Mouse (Mus musculus) cerebellum, adult 9-11 months (tissue): Measurements from ENCODE around the gene Hist3h2a.

ENCODE experiments used
- DNase-seq: peaks from one replicate; pipeline ENCODE4 v3.0.0; 2022

Gene Hist3h2a

DNA sequence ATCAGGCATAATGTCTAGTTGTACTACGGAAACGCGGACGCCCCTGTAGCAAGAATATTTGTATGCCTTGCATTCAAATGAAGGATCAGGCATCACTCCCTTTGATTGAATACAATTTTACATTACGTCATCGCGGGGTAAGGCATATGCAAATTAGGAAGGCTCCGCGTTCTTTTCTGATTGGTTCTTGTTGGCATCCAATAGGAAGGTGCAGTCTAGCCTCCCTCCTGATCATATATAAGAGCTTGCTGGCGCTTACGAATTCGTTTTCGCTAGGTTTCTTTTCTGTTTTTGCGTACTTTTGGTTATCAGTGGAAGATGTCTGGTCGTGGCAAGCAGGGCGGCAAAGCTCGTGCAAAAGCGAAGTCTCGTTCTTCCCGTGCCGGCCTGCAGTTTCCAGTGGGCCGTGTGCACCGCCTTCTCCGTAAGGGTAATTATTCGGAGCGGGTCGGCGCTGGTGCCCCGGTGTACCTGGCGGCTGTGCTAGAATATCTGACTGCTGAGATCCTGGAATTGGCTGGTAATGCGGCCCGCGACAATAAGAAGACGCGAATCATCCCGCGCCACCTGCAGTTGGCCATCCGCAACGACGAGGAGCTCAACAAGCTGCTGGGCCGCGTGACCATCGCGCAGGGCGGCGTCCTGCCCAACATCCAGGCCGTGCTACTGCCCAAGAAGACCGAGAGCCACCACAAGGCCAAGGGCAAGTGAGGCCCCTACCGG, at the start of gene Hist3h2a, which contains the start of gene Trim17:
Gene Hist3h2a (plus strand): TSS at position 266 of the 723 bp plus-strand sequence.
Gene Trim17 (plus strand): TSS at position 266 of the 723 bp plus-strand sequence.
- DNase-seq = peak; percentile 97

DNA sequence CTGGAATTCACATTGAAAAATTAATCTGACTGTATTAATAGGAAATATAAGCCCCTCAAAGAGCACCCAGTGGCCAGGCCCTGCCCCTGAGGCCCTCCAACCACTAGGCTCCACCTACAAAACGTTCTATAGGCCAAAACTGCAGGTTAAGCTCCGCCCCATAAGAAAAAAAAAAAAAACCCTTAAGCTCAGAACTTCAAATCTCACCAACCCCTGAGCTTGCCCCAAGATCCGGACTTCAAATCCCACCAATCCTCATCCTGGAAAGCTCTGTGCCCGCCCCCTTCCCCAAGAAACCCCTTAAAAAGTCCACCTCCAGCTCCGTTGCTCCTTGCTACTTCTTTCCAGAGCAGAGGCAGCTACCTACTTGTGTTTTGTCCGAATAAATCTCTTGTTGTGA, 49.6 kb upstream of the Hist3h2a start:
- peak; percentile 50 for DNase-seq

DNA sequence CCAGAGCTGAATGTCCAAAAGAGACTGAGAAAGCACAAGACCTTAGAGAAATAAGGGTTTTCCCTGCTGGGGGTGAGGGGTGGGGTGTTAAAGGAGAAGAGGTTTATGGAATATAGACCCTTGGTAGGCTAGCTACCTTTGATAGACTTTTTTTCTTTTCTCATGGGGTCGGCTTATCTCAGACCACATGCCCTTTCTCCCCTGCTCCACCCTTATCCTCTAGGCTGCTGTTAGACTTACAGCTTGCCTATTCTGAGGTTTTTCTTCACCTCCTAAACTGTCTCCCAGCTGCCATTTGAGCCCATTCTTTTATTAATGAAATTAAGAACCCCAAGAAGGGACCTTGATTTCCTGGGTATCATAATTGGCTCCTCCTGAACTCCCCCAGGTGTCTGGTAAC, 40.7 kb upstream of the Hist3h2a start:
- DNase-seq = no peak

DNA sequence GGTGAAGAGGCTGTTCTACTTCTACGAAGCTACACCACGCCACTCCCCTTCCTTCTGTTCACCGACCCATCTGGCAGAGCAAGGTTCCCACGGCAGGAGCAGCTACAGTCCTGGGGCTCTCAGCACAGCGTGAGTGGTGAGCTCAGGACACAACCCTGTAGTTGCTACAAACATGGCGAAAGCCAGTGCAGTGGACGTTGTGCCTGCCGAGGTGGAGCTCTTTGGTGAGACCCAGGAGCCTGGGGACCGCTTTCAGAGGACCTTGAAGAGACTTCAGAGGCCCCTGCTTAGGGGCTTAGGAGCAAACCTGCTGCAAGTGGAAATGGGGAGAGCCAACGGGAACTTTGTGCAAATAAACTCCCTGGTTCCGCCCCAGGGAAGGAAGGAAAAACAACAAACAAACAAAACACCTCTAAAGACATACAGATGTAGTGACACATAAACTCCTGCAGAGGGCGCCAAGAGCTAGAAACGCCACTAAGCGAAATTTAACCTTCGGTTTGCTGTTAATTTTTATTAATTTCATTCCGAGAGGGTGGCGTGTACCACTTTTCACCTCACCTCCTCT, 39.9 kb upstream of the Hist3h2a start:
- DNase-seq = peak; percentile 33

DNA sequence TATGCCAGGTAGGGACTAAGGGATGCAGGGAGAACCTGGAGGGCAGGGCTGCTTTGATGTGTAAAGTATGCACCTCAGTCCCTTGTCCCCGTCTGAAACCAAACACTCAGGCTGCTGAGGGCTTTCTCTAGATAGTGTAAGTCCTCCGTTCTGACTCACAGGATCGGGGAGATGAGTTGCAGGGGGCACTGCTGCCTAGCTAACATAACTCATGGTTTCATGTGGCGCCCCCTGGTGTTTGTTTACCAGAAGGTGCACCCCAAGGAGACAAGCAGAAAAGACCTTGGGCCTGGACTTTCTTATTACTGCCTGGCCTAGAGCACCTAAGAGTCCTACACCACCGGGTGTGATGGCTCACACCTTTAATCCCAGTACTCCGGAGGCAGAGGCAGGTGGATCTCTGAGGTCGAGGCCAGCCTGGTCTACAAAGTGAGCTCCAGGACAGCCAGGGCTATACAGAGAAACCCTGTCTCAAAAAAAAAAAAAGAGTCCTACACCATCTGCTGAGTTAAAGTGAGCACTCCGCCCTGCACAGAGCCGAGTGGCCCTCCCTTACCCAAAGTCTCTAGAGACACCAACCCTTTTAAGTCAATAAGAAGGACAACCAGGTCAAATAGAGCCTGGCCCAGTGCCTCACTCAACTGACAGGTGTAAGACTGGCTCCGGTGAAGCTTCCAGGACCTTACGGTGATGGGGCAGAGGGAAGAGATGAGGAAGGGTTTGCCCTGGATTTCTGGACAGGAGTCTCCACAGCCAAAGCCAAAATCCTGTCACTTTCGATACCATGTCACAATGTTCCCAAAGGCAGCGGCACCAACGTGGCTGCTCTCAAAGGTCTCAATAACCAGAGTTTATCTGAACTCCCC, 37.4 kb upstream of the Hist3h2a start:
- DNase-seq = no peak

DNA sequence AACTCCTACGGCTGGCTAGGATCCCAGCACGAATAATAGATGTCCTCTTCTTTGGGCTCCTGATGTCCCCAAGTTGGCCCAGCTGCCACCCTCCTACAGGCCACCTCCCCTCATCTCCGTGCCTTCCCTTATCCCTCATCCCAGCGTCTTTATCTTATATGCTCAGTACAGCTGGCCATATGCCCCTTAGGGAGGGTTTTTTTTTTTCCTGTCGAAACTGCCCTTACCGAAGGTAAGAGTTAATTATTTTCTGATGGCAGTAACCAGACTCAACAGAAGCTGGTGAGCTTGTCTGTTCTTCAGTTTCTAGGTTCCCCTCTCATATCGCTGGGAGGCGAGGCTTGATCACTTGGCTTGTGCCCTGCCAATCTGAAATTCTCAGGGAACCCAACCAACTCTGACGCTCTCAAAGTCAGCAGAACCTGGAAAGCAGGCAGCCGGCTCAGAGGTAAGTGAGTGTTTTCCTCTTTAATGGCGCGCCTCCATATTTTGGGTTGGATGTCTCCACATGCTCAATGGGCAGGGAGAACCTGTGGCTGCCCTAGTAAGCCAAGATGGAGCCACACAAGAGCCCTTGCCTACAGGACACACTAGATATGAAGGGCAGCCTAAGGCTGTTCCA, 36.6 kb upstream of the Hist3h2a start, which contains the start of gene Btnl10:
Gene Btnl10 (plus strand): TSS at position 164 of the 622 bp plus-strand sequence.
- DNase-seq = no peak

DNA sequence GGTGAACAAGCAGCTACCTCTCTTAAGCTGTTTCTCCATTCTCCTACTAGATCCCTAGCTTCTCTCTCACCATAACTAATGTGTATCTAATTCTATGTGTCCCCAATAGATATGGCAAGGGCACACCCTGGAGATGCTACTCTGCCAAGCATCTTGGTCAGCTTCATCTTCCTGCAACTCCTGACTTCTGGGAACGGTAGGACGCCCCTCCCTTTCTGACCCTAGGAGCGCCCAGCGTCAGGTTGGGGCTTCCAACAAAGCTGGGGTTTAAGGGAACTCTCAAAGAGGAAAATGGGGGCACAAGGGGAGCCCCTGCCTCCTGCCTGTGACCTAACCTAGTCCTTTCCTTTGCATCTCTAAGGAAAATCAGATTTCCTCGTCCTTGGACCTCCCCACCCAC, 35.7 kb upstream of the Hist3h2a start:
- no peak for DNase-seq

DNA sequence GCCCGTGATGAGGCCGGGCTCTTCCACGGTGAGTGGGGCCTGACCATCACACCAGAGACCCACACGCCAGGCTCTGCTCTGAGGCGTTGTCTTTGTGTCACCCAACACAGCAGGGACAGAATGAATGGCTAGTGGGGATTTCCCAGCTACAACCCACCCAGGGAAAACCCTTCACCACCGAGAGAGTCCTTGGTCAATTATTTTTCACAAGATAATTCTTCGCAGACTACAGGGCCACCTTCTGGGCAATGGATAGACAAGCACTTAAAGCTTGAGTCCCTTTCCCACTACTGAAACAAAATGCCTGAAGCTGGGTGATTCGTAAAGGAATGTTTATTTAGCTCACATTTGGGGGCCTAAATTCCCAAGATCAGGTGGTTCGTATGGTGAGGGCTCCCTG, 32.1 kb upstream of the Hist3h2a start:
- DNase-seq = no peak

DNA sequence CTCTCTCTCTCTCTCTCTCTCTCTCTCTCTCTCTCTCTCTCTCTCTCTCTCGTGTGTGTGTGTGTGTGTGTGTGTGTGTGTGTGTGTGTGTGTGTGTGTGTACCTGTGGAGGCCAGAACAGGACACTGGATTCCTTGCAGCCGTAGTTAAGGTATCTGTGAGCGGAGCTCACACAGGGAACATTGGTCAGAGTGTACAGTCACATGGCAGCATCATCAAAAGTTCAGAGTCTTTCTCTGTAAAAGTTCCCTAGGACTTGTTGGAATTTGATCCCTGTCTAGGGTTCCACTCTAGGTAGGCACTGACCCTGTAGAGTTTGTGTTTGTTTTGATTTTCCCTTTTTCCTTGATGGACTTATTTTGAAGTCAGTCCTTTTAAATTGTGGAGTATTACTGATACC, 27.8 kb upstream of the Hist3h2a start:
- DNase-seq = no peak

DNA sequence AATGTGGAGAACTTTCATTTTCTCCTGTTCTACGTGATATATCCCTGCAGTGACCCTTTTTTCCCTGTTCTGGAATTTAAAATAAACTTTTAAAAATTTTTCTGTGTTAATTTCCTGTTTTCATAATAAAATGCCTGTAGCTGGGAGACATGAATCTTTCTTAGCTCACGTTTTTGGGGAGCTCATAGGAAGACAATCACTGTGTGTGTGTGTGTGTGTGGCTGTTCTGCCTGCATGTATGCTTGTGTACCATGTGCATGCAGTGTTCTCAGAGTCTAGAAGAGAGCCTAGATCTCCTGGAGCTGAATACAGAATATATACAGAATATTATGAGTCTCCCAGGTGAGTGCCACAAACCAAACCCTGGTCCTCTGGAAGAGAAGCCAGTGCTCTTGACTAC, 27.4 kb upstream of the Hist3h2a start:
- DNase-seq = no peak

DNA sequence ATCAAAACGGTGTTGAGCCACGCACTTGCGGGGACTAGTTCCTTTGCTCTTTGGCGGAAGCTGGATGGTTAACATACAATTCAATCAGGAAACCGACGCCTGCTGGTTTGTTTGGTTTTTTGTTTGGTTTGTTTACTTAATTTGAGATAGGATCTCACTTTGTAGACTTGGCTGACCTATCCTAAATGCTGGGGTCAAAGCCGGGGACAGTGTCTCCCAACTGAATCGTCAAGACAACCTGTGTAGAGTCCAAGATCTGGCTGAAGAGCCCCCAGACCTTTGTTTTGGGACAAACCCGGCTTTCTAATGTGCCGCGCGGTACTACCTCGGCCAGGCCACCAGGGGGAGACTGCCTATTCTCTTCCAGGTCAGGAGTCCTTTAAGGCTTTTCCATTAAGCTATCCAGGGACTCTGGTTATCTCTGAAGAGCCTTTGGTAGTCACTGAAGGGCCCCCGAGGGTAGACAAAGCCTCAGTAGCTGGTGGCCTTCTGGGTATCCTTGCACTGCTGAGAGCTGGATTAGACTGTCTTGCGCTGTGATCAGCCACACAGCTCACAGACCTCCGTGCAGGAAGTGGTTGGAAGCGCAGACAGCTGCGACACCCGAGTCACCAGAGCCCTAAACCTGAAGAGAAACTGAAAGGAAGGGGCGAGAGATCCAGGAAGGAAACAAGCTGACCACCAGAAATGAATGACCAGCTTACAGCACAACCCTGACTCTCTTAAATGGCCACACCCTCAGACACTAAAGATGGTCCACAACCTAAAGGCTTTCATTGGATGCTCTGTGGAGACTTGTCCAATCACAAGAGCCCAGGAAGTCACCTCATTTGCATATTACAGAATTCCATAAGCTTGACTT, 26.5 kb upstream of the Hist3h2a start:
- peak; percentile 54 for DNase-seq

DNA sequence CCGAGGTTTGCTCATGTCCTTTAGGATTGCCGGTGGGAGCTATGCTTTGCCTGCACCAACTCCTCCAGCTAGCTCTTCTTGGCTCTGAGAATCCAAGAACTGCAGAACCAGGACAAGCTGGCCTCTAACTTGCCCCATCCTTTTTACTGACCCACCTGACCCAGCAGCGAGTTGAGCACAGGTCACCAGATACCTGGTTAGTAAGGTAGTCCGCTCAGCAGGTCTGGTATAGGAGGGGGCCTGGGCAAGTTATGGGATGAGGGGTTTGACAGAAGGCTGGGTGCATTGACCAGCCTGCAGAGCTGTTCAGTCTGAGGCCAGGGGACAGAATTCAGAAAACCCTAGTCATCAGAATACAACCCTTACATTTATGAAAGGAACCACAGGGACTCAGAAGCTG, 25.4 kb upstream of the Hist3h2a start:
- no peak for DNase-seq

DNA sequence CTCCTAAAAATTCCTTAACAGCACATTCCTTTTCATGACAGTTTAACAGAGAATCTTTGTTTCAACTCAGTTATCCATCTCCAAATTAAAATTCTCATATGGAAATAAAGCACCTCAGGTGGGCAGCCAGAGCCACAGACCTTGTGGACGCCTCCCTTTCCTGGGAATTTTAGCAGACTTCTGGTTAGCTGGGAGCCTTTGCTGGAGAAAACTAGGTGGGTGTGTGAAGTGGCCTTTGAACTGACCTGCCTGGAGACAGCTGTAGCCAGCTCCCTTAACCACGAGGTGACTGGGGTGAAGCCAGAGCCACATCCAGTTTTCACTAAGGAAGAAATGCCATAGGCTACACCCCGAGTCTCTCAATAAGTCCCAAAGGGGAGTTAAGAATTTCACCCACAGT, 24.8 kb upstream of the Hist3h2a start:
- DNase-seq = no peak

DNA sequence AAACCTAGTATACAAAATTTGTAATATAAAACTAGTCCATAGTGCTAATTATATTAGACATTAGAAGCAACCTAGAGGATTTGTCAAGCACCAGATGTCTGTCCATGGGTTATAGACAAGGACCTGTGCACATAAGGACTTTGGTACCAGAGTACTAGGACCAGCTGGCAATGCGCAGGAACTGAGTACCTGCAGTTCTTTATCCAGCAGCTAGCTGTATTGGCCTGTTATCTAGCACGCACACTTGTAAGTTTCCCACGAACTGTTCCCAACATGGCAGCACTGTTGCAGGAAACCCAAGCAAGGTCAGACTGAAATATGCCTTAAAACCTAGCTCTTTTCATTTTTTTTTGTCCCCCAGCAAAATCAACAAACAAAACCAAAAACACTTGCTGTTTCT, 24.2 kb upstream of the Hist3h2a start:
- no peak for DNase-seq

DNA sequence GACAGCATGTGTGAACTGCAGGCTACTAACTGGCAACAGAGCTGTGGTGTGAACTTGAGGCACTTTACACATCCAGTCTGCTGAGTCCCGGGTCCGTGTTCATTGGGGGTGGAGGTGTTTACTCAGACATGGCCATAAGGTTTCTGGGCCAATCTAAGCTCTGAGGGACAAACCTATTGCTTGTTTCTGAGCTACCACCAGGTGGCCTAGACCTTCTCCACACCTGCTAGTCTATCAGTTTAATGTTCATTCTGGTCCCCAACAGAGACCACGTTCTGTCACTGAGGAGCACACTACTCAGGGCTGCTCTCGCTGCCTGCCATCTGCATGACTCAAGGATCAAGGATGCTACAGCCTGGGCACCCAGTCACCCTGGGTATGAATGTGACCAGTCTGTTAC, 22.9 kb upstream of the Hist3h2a start:
- no peak for DNase-seq

DNA sequence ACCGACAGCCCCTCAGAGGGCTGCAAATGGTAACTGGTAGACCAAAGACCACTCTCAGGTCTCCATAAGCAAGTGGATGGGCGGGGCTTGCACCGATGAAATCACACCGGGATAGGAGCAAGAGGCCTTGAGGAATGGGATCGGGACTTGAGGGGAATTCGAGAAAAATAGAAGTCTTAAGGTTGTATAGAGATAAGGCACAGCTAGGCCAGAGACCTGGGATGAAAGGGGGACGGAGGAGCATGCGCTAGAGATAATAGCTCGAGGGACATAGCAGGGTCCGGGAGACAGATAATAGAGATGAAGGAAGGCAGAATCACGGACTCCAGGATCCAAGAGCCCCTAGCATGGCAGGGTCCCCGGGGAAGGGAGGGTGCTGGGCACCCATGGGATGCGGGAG, 16.6 kb upstream of the Hist3h2a start:
- peak; percentile 50 for DNase-seq

DNA sequence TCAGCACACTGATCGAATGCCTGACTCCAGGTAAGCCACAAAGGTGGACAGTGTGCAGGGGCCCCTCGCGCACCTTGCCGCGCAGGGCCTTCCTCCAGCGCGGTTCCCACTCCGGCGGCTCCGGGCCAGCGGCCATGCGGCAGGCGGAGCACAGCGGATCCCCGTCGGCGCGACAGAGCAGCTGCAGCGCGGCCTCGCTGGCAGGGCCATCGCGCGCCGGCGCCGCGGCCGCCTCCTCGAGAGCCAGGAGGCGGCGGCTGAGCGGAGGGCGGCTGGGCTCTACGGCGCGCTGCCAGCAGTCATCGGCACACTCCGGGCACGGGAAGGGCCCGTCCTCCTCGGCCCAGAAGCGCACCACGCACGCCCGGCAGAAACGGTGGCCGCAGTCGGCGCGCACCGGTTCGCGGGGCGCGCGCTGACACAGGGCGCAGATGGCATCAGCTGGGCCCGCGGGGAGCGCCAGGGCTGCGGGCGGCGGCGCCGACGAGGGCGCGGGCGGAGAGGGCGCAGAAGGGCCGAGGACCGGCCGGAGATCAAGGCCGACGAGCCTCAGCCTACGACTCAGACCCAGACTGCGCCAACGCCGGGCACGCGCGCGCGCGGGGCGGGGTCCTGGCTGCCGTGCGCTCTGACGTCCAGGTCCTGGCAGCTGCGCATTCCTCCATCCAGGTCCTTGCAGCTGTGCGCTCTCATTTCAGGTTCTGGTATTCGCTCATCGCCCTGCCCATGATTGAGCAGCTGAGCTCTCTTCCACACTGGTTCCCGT, 16.0 kb upstream of the Hist3h2a start, which contains the start of gene Rnf187:
Gene Rnf187 (minus strand): TSS at position 595 of the 766 bp plus-strand sequence.
- peak; percentile 96 for DNase-seq

DNA sequence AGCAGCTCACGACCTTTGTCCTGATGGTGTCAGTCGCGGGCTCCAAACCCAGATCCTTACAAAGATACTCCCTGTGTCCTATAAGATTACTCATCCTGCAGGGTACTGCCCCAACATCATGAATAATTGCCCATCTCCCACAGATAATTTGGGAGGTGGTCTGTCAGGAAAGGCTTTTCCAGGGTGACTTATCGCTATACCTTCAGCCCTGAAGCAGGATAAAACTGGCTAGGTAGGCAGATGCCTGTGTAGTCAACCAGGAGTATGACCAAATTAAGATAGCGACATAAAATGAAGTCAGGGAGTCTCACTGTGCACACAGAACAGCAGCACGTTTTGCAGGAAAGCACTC, 15.4 kb upstream of the Hist3h2a start:
- no peak for DNase-seq

DNA sequence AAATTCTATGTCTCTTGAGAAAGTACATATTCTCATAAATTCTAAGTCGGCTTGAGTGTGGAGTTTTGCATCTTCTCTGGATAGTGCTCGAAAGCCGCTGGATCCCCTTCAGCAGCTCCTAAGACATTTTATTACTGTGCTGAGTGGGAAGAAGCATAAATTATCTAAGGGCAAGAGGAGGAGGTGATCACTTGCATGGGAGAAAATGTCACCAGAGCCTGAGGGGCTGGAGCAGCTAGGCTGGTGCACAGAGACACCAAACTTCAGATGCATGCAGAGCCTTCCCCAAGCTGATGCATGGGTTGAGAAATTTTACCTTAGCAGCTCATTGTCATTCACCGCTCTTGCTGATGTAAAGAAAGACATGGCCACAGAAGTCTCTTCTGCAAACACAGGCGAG, 10.3 kb upstream of the Hist3h2a start:
- no peak for DNase-seq

DNA sequence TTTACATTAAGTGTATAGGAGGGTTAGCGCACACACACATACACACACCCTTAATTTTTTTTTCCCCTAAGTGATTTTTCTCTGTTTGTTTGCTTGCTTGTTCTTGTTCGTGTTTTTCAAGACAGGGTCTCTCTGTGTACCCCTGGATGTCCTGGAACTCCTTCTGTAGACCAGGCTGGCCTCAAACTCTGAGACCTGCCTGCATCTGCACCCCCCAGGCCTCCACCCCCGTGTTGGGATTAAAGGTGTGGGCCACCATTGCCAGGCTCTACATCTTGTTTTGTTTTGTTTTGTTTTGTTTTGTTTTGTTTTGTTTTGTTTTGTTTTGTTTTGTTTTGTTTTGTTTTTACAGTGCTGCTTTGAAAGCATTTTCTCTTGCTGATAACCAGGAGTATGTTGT, 7.2 kb upstream of the Hist3h2a start:
- peak; percentile 58 for DNase-seq

DNA sequence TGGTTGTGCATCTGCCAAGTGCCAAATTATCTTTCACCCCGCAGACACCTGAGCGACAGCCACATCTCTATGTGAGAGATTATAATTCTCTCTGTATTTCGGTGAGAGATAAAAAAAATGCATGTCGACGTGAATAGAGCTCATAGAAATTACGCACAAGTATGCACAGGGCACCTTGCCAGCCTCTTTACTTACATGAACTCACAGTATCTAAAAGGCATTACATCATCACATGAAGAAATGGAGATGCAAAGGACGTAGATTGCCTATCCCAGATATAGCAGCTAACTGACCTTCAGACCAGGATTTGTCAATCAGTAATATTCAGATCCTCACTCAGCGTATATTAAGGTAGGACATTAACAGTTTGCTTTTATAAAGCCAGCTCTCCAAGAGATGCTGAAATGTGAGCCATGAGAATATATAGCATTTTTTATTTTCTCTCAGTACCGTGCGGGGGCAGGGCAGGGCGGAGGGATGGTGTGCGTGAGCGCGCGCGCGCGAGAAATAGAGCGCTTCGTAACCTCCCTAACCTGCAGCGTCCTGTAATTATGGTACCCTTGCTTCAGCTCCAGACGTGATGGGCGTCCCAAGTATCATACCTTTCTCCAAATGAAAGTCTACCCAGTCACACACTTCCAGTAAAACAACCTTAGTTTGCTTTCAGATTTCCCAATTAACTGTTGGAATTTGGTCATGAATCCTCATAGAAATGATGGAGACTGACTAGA, 6.5 kb upstream of the Hist3h2a start:
- peak; percentile 85 for DNase-seq
